Mouse (Mus musculus): ENCODE results near the gene Zbtb17. TPM values are rescaled to one million over a fixed set of nuclear protein-coding genes. Genes with fewer than 3 reads are reported as not detected.

The Zbtb17 gene
- polyA plus RNA-seq, 1 experiment = 47.0 TPM

- H3K4me1 ChIP-seq (ENCODE audit: control insufficient read depth, insufficient read depth, insufficient read length, low read length) = peaks cover 10% of the 10 kb centered on the region
- H3K27ac ChIP-seq (ENCODE audit: insufficient read depth, low read depth, low read length) = no peak overlapping the region
- H3K36me3 ChIP-seq (ENCODE audit: control insufficient read depth, insufficient read depth, low read length) = peaks cover 22% of the 10 kb centered on the region
- no peak overlapping the region for H3K4me3 ChIP-seq (ENCODE audit: low read depth, low read length)
- no peak for TF ChIP-seq CTCF (IDR thresholded peaks at IDR 0.05; ENCODE audit: extremely low read depth, insufficient read length, insufficient replicate concordance, low read depth, low read length)
- no peak for TF ChIP-seq POLR2A (IDR thresholded peaks at IDR 0.05; ENCODE audit: low read depth, low read length)
- H3K27me3 ChIP-seq (ENCODE audit: control insufficient read depth, insufficient read depth, low read length) = no peaks in the 10 kb centered on the region
- 77% methylated on average over 9 of the region's 9 CpGs for WGBS
Measured at GRCm38 (mm10) chr4:141451916-141452450, 7.5 kb downstream of the Zbtb17 start.

GRCm38 (mm10) chr4:141454581-141455350 lies 10.3 kb downstream of the Zbtb17 start:
- Histone ChIP-seq H3K4me1 (ENCODE audit: control insufficient read depth, insufficient read depth, insufficient read length, low read length) (peaks cover 10% of the 10 kb centered on the region), H3K4me3 (ENCODE audit: low read depth, low read length) (no peak overlapping the region), H3K27me3 (ENCODE audit: control insufficient read depth, insufficient read depth, low read length) (no peaks in the 10 kb centered on the region), H3K27ac (ENCODE audit: insufficient read depth, low read depth, low read length) (no peak overlapping the region), H3K36me3 (ENCODE audit: control insufficient read depth, insufficient read depth, low read length) (peaks cover 15% of the 10 kb centered on the region; the same call in 1 of the 2 replicates)
- no peak for TF ChIP-seq POLR2A (IDR thresholded peaks at IDR 0.05; ENCODE audit: low read depth, low read length)
- no peak for TF ChIP-seq CTCF (IDR thresholded peaks at IDR 0.05; ENCODE audit: extremely low read depth, insufficient read length, insufficient replicate concordance, low read depth, low read length)
- WGBS = 70% methylated on average over 14 of the region's 14 CpGs

DNA sequence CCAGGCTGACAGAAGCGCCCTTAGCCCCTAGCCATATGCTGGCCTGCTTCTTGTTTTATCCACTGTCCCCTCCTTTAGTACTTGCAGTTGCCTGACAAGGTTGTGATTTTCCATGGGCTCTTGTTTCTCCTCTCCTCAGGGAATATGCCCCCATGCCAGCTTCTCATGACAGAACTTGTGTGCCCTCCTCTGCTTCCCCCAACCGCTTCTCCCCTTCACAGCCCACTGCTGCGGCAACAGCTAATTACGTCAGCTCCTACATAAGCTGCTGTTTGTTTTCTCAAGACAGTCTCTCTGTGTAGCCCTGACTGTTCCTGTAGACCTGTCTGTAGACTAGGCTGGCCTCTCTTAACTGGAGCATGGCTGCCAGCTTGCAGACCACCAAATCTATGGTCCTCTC lies 11.1 kb downstream of the Zbtb17 start:
- no peak for TF ChIP-seq CTCF (IDR thresholded peaks at IDR 0.05; ENCODE audit: extremely low read depth, insufficient read length, insufficient replicate concordance, low read depth, low read length)
- TF ChIP-seq POLR2A (IDR thresholded peaks at IDR 0.05; ENCODE audit: low read depth, low read length) = no peak
- Histone ChIP-seq H3K4me3 (ENCODE audit: low read depth, low read length) (no peak overlapping the region), H3K27me3 (ENCODE audit: control insufficient read depth, insufficient read depth, low read length) (no peaks in the 10 kb centered on the region), H3K4me1 (ENCODE audit: control insufficient read depth, insufficient read depth, insufficient read length, low read length) (peaks cover 10% of the 10 kb centered on the region), H3K36me3 (ENCODE audit: control insufficient read depth, insufficient read depth, low read length) (peaks cover 13% of the 10 kb centered on the region; the same call in 1 of the 2 replicates), H3K27ac (ENCODE audit: insufficient read depth, low read depth, low read length) (no peak overlapping the region)
- 98% methylated on average over 4 of the region's 4 CpGs for WGBS

DNA sequence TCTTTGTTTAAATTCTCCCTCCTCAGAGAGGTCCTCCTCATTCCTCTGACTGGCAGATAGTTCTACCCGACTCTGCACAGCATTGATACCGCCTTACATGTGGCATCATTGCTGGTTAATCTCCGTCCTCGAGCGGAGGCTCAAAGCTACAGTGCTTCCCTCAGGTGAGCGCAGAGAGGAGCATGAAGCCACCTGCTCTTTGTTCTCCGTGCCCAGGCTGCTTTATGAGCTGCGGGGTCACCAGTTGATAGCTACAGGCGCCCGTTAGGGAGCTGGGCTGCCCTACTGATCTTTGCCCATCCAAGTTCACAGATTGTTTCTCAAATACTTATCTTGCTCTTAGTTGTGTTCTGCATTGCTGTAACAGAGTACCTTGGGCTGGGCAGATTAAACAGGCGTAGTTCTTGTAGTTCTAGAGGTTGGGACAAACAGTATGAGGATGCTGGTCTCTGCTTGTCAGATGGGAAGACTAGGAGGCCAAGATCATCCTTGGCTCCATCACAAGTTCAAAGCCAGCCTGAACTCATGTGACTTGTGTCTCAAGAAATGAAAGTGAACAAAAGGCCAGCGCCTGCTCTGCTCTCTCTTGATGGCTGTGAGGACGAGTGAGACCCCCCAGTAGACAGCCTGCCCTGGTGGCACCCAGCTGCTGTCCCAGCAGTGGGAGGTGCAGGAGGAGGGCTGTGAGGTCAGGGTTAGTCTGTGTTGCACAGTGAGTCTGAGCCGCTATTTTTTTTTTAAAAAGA lies 11.9 kb downstream of the Zbtb17 start:
- Histone ChIP-seq H3K4me3 (ENCODE audit: low read depth, low read length) (no peak overlapping the region), H3K36me3 (ENCODE audit: control insufficient read depth, insufficient read depth, low read length) (peaks cover 13% of the 10 kb centered on the region; the same call in 1 of the 2 replicates), H3K27me3 (ENCODE audit: control insufficient read depth, insufficient read depth, low read length) (no peaks in the 10 kb centered on the region), H3K4me1 (ENCODE audit: control insufficient read depth, insufficient read depth, insufficient read length, low read length) (peaks cover 10% of the 10 kb centered on the region), H3K27ac (ENCODE audit: insufficient read depth, low read depth, low read length) (no peak overlapping the region)
- 37% methylated on average over 14 of the region's 14 CpGs for WGBS
- TF ChIP-seq POLR2A (IDR thresholded peaks at IDR 0.05; ENCODE audit: low read depth, low read length) = no peak
- TF ChIP-seq CTCF (IDR thresholded peaks at IDR 0.05; ENCODE audit: extremely low read depth, insufficient read length, insufficient replicate concordance, low read depth, low read length) = no peak

DNA sequence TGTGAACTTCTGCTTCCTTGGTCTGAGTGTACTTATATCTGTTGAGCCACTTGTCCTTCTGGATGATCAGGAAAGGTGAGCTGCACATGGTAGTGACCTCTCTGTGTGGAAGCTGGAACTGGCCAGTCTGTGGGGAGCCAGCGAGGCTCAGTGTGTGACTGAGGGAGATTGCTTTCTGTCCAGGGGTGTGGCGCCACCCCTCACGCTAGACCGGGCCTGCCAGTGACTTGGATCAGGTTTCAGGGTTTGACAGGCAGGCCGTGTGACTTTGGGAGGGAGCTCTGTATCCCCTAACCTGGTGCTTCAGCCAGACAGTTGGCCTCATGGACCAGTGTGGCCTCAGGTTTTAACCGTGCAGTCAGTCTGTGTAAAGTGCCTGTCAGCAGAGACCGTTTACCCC lies 13.8 kb downstream of the Zbtb17 start:
- Histone ChIP-seq H3K4me3 (ENCODE audit: low read depth, low read length) (no peak overlapping the region), H3K36me3 (ENCODE audit: control insufficient read depth, insufficient read depth, low read length) (peaks cover 18% of the 10 kb centered on the region), H3K27ac (ENCODE audit: insufficient read depth, low read depth, low read length) (no peak overlapping the region), H3K4me1 (ENCODE audit: control insufficient read depth, insufficient read depth, insufficient read length, low read length) (peaks cover 11% of the 10 kb centered on the region), H3K27me3 (ENCODE audit: control insufficient read depth, insufficient read depth, low read length) (no peaks in the 10 kb centered on the region)
- WGBS = 45% methylated on average over 7 of the region's 7 CpGs
- TF ChIP-seq CTCF (IDR thresholded peaks at IDR 0.05; ENCODE audit: extremely low read depth, insufficient read length, insufficient replicate concordance, low read depth, low read length) (no peak), POLR2A (IDR thresholded peaks at IDR 0.05; ENCODE audit: low read depth, low read length) (no peak)

- H3K4me3 ChIP-seq (ENCODE audit: low read depth, low read length) = no peak overlapping the region
- WGBS = 93% methylated on average over 3 of the region's 3 CpGs
- TF ChIP-seq POLR2A (IDR thresholded peaks at IDR 0.05; ENCODE audit: low read depth, low read length) (no peak), CTCF (IDR thresholded peaks at IDR 0.05; ENCODE audit: extremely low read depth, insufficient read length, insufficient replicate concordance, low read depth, low read length) (no peak)
- H3K27ac ChIP-seq (ENCODE audit: insufficient read depth, low read depth, low read length) = no peak overlapping the region
- no peaks in the 10 kb centered on the region for H3K27me3 ChIP-seq (ENCODE audit: control insufficient read depth, insufficient read depth, low read length)
- peaks cover 24% of the 10 kb centered on the region for H3K36me3 ChIP-seq (ENCODE audit: control insufficient read depth, insufficient read depth, low read length)
- peaks cover 12% of the 10 kb centered on the region for H3K4me1 ChIP-seq (ENCODE audit: control insufficient read depth, insufficient read depth, insufficient read length, low read length)
Measured at GRCm38 (mm10) chr4:141458888-141459287, 14.4 kb downstream of the Zbtb17 start.

- WGBS = 93% methylated on average over 9 of the region's 9 CpGs
- Histone ChIP-seq H3K27me3 (ENCODE audit: control insufficient read depth, insufficient read depth, low read length) (no peaks in the 10 kb centered on the region), H3K36me3 (ENCODE audit: control insufficient read depth, insufficient read depth, low read length) (peaks cover 32% of the 10 kb centered on the region), H3K4me1 (ENCODE audit: control insufficient read depth, insufficient read depth, insufficient read length, low read length) (peaks cover 12% of the 10 kb centered on the region), H3K4me3 (ENCODE audit: low read depth, low read length) (no peak overlapping the region), H3K27ac (ENCODE audit: insufficient read depth, low read depth, low read length) (no peak overlapping the region)
- no peak for TF ChIP-seq CTCF (IDR thresholded peaks at IDR 0.05; ENCODE audit: extremely low read depth, insufficient read length, insufficient replicate concordance, low read depth, low read length)
- TF ChIP-seq POLR2A (IDR thresholded peaks at IDR 0.05; ENCODE audit: low read depth, low read length) = no peak
Measured at GRCm38 (mm10) chr4:141459766-141460165, 15.3 kb downstream of the Zbtb17 start.

Data from small intestine, adult 2 months (tissue).